Mouse (Mus musculus) megakaryocyte-erythroid progenitor cell, adult 5-6 weeks (primary cell): Measurements from ENCODE around the gene Ankrd36. TPM values are rescaled to one million over a fixed set of nuclear protein-coding genes. Genes with fewer than 3 reads are reported as not detected.

Experiments used
- ATAC-seq: replicated peaks from 2 replicates; pipeline ENCODE4 v1.8.0; 2016; ENCODE audit warnings: mild to moderate bottlenecking, inconsistent platforms; ENCODE audit not compliant: severe bottlenecking, poor library complexity, low FRiP score, low TSS enrichment
- total RNA-seq, 2 experiments: library from RNA; stranded (forward) in 1 of 2; stranded (reverse) in 1 of 2; fragments of 200-1000, 215-1000 nt in 1 of 2; fragments of >200 nt in 1 of 2; fragmentation: Nextera tagmentation in 1 of 2; gene quantifications; 2 replicates each; pipeline ENCODE4 v1.2.3; 2014 to 2017

The Ankrd36 gene
- total RNA-seq, 2 experiments from 2014 or later, result 5.1 TPM; not detected in 1

- ATAC-seq, result no peak
These were observed 45.0 kb downstream of the Ankrd36 start for GRCm38 (mm10) chr11:5614453-5614852.

GRCm38 (mm10) chr11:5625101-5625500, 55.6 kb downstream of the Ankrd36 start:
- ATAC-seq, result no peak

- ATAC-seq, result peak; percentile 79; the same call in 1 of the 2 replicates
These were observed 59.5 kb downstream of the Ankrd36 start for GRCm38 (mm10) chr11:5629033-5629432.

GRCm38 (mm10) chr11:5643085-5643484, 73.6 kb downstream of the Ankrd36 start:
- no peak for ATAC-seq

GRCm38 (mm10) chr11:5650321-5650720, 80.8 kb downstream of the Ankrd36 start:
- ATAC-seq, result peak; percentile 77

GRCm38 (mm10) chr11:5682541-5682940, 113.1 kb downstream of the Ankrd36 start:
- ATAC-seq, result no peak

GRCm38 (mm10) chr11:5684283-5684682, 114.8 kb downstream of the Ankrd36 start:
- peak; percentile 73; the same call in 1 of the 2 replicates for ATAC-seq

GRCm38 (mm10) chr11:5691775-5692174, 122.3 kb downstream of the Ankrd36 start:
- 0 out of 2 replicates have a peak, but pooled peaks have one; percentile 52 for ATAC-seq

GRCm38 (mm10) chr11:5700808-5701207, 131.3 kb downstream of the Ankrd36 start:
- peak; percentile 93 for ATAC-seq

- peak; percentile 53; the same call in 1 of the 2 replicates for ATAC-seq
These were observed 131.8 kb downstream of the Ankrd36 start for GRCm38 (mm10) chr11:5701300-5701699.

- no peak for ATAC-seq
These were observed 132.3 kb downstream of the Ankrd36 start for GRCm38 (mm10) chr11:5701821-5702220.

- no peak for ATAC-seq
These were observed 132.9 kb downstream of the Ankrd36 start for GRCm38 (mm10) chr11:5702271-5702956.

GRCm38 (mm10) chr11:5702957-5703332, 133.5 kb downstream of the Ankrd36 start:
- ATAC-seq, result no peak

- no peak for ATAC-seq
These were observed 133.9 kb downstream of the Ankrd36 start for GRCm38 (mm10) chr11:5703341-5703740.

GRCm38 (mm10) chr11:5705972-5706371, 136.5 kb downstream of the Ankrd36 start:
- ATAC-seq, result no peak

GRCm38 (mm10) chr11:5706874-5707529, 137.5 kb downstream of the Ankrd36 start:
- ATAC-seq, result peak; percentile 50

GRCm38 (mm10) chr11:5707530-5708353, 138.3 kb downstream of the Ankrd36 start:
- ATAC-seq, result peak; percentile 92

GRCm38 (mm10) chr11:5715179-5715578, 145.7 kb downstream of the Ankrd36 start:
- no peak for ATAC-seq

GRCm38 (mm10) chr11:5715630-5716105, 146.2 kb downstream of the Ankrd36 start, which contains the start of gene Mrps24:
Gene Mrps24 (minus strand): TSS chr11:5715680.
- no peak for ATAC-seq

- ATAC-seq, result no peak
These were observed 146.8 kb downstream of the Ankrd36 start for GRCm38 (mm10) chr11:5716246-5716645.
